Mouse (Mus musculus): ENCODE measurements around the gene Vwf.

DNA sequence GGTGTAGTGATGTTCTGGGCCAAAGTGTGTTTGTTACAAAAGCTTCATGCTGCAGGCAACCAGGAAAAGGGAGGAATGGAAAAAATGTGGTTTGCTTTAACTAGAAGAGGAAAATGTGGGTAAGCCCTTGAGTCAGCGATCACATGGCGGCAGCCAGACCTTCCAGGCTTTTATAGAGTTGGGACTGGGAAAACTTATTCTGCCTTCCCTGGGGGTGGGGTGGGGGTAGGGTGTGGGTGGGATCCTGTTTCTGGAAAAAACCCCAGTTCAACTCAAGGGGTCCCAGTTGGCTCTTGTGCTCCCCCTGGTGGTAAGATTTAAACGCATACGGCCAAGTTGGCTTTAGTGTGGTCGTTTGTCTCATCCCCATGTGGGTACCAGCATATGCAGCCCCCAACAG, 48.5 kb upstream of the Vwf start:
- TF ChIP-seq GATA1 (IDR thresholded peaks at IDR 0.05; ENCODE audit: borderline replicate concordance, low read length) (no peak), CTCF (IDR thresholded peaks at IDR 0.05; ENCODE audit: low read depth, low read length) (0 out of 2 replicates have a peak, but pooled peaks have one; percentile 19), POLR2AphosphoS5 (IDR thresholded peaks at IDR 0.05; ENCODE audit: insufficient replicate concordance, low read depth, low read length) (no peak), GATA2 (IDR thresholded peaks at IDR 0.05; ENCODE audit: borderline replicate concordance, low read depth, low read length) (no peak), TAL1 (conservative IDR thresholded peaks at IDR 0.05; ENCODE audit: low read depth, low read length) (no peak)
